Mouse (Mus musculus): ENCODE measurements around the gene Smarcd1. TPM values are rescaled to one million over a fixed set of nuclear protein-coding genes. Genes with fewer than 3 reads are reported as not detected.
A peak's percentile ranks its signal among the peaks of the same experiment; 100 is the strongest.
"Not testable (repeated sequence)": the region's sequence is repeated elsewhere in the genome, so short reads cannot be mapped to it uniquely, and the experiment has no call there.

Smarcd1 gene
- polyA plus RNA-seq, 1 experiment from 2014 or later, result 7.1 TPM

DNA sequence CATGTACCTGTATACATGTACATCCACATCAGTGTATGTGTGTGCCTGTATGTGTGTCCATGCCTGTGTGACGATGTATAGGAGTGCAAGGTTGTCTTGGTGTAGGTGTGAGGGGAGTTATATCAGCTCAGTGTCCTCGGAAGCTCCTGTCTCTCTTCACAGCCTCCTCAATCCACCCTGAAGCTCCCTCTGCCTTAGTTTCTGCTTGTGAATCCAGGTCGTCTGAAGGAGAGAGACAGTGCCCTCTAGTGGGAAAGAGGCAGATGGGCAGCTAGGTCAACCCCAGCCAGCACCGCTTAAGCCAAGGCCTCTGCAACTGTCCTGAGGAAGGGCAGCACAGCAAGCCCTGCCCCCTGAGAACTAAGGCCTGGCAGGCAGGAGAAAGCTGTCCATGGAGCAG lies 13.2 kb upstream of the Smarcd1 start:
- Histone ChIP-seq H3K4me1 (replicated peaks) (peaks cover 7% of the 10 kb centered on the region), H3K4me2 (no peak overlapping the region), H3K27me3 (peaks cover 42% of the 10 kb centered on the region), H3K36me3 (no peaks in the 10 kb centered on the region), H3K9ac (no peak overlapping the region), H3K9me3 (replicated peaks) (no peaks in the 10 kb centered on the region), H3K4me3 (replicated peaks) (no peak overlapping the region), H3K27ac (no peak overlapping the region)
- ATAC-seq (ENCODE audit: low read depth), result no peak
- no peak for DNase-seq
- 7% methylated on average over 4 of the region's 4 CpGs for WGBS (ENCODE audit: insufficient replicate concordance)

DNA sequence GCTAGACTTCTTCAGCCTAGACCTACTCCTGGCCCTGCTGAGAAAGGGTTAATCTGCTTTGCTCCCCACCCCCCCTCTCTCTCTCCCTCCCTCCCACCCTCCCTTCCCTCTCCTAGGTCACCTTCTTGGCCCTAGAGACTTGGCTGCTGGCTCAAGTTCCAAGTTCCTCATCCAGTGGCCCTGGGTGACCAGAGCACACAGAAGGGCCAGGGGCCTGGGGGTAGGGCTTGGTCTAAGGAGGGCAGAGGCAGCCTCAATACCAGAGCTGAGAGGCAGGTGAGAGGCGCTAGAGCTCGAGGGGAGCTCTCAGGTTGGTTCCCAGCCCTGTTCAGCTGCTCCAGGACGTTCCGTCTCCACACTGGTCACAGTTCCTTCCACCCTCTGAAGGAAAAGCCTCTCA lies 11.0 kb upstream of the Smarcd1 start:
- H3K27ac ChIP-seq, result no peak overlapping the region
- no peak overlapping the region for H3K4me2 ChIP-seq
- H3K4me3 ChIP-seq (replicated peaks), result no peak overlapping the region
- WGBS (ENCODE audit: insufficient replicate concordance), result 24% methylated on average over 4 of the region's 4 CpGs
- peaks cover 53% of the 10 kb centered on the region for H3K27me3 ChIP-seq
- H3K9ac ChIP-seq, result no peak overlapping the region
- DNase-seq, result no peak
- peaks cover 7% of the 10 kb centered on the region for H3K4me1 ChIP-seq (replicated peaks)
- H3K9me3 ChIP-seq (replicated peaks), result no peaks in the 10 kb centered on the region
- H3K36me3 ChIP-seq, result no peaks in the 10 kb centered on the region
- no peak for ATAC-seq (ENCODE audit: low read depth)

DNA sequence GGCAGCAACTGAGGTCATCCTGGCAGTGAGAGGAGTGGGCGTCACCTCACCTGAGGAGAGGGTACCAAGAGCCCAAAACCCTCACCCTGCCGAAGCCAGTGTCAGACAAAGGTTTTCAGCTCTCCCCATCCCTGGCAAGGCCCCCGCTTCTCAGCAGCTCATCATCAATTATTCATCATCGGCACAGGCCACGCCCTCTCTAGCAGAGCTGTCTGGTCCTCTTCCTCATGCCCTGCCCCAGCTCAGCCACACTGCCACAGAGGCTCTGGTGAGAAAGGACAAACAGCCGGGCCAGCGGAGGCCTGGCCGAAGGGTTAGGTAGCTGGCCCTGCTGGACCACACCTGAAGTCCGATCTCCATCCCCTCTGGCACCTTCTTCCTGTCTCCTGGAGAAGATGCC lies 10.0 kb upstream of the Smarcd1 start:
- Histone ChIP-seq H3K4me1 (replicated peaks) (peaks cover 7% of the 10 kb centered on the region), H3K9me3 (replicated peaks) (no peaks in the 10 kb centered on the region), H3K4me2 (no peak overlapping the region), H3K4me3 (replicated peaks) (no peak overlapping the region), H3K27me3 (peaks cover 55% of the 10 kb centered on the region), H3K27ac (no peak overlapping the region), H3K9ac (no peak overlapping the region), H3K36me3 (no peaks in the 10 kb centered on the region)
- DNase-seq, result no peak
- no peak for ATAC-seq (ENCODE audit: low read depth)
- 38% methylated on average over 9 of the region's 9 CpGs for WGBS (ENCODE audit: insufficient replicate concordance)

DNA sequence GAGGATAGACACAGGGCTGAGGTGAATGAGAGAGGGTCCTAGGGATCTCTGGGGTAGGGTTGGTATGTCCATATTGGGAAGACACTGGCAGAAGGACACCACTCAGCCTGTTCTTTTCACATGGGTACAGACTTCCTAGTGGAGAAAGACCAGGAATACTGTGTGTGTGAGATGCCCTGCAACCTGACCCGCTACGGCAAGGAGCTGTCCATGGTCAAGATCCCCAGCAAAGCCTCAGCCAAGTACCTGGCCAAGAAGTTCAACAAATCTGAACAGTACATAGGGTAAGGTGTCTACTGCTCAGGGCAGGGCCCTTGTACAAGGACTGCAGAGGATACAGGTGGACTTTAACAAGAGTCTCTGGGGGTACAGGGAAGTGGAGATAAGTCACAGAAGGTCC lies 4.6 kb upstream of the Smarcd1 start:
- H3K27ac ChIP-seq, result no peak overlapping the region
- H3K9me3 ChIP-seq (replicated peaks), result no peaks in the 10 kb centered on the region
- no peak overlapping the region for H3K9ac ChIP-seq
- peaks cover 32% of the 10 kb centered on the region for H3K4me1 ChIP-seq (replicated peaks)
- 17% methylated on average over 2 of the region's 2 CpGs for WGBS (ENCODE audit: insufficient replicate concordance)
- no peak overlapping the region for H3K4me3 ChIP-seq (replicated peaks)
- no peak for ATAC-seq (ENCODE audit: low read depth)
- no peak overlapping the region for H3K4me2 ChIP-seq
- H3K27me3 ChIP-seq, result peaks cover 34% of the 10 kb centered on the region
- DNase-seq, result no peak
- H3K36me3 ChIP-seq, result no peaks in the 10 kb centered on the region

- Histone ChIP-seq H3K4me2 (no peak overlapping the region), H3K4me1 (replicated peaks) (peaks cover 37% of the 10 kb centered on the region), H3K9ac (no peak overlapping the region), H3K27me3 (peaks cover 28% of the 10 kb centered on the region), H3K4me3 (replicated peaks) (no peak overlapping the region), H3K36me3 (no peaks in the 10 kb centered on the region), H3K27ac (no peak overlapping the region), H3K9me3 (replicated peaks) (no peaks in the 10 kb centered on the region)
- WGBS (ENCODE audit: insufficient replicate concordance), result 32% methylated on average over 20 of the region's 20 CpGs
- DNase-seq (no peak), ATAC-seq (ENCODE audit: low read depth) (no peak)
Observed at GRCm38 (mm10) chr15:99698533-99699085, 3.3 kb upstream of the Smarcd1 start.

DNA sequence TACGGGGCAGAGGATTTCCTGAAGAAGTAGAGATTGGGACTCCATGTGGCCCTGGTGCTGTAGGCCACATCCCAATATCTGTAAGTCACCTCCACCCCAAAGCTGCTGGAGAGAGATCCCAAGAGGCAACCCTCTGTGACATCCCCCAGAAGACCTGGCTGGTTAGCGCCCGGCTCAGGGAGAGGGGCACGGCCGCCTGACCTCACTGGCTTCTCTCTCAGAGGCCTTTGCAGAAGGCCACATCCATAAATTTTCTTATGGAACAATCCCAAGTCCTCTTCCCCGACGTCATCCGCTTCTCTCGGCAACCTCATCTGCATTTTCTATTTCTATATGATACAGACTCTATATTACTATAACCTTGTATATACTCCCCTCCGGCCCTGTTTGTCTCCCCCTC lies 2.2 kb upstream of the Smarcd1 start:
- DNase-seq, result no peak
- 84% methylated on average over 10 of the region's 10 CpGs for WGBS (ENCODE audit: insufficient replicate concordance)
- no peak overlapping the region for H3K27ac ChIP-seq

GRCm38 (mm10) chr15:99700219-99701106 lies 1.5 kb upstream of the Smarcd1 start:
- Histone ChIP-seq H3K27ac (no peak overlapping the region), H3K4me3 (replicated peaks) (no peak overlapping the region), H3K9ac (no peak overlapping the region), H3K4me2 (no peak overlapping the region), H3K9me3 (replicated peaks) (no peaks in the 10 kb centered on the region), H3K27me3 (peaks cover 17% of the 10 kb centered on the region), H3K4me1 (replicated peaks) (peaks cover 50% of the 10 kb centered on the region), H3K36me3 (peaks cover 7% of the 10 kb centered on the region)
- no peak for ATAC-seq (ENCODE audit: low read depth)
- WGBS (ENCODE audit: insufficient replicate concordance), result 74% methylated on average over 18 of the region's 18 CpGs
- no peak for DNase-seq

More for the DNA sequence above, 2.2 kb upstream of the Smarcd1 start:
- Histone ChIP-seq H3K9ac (no peak overlapping the region), H3K4me2 (no peak overlapping the region), H3K4me3 (replicated peaks) (no peak overlapping the region), H3K27me3 (peaks cover 21% of the 10 kb centered on the region), H3K9me3 (replicated peaks) (no peaks in the 10 kb centered on the region), H3K36me3 (peaks cover 7% of the 10 kb centered on the region), H3K4me1 (replicated peaks) (peaks cover 47% of the 10 kb centered on the region)
- no peak for ATAC-seq (ENCODE audit: low read depth)

GRCm38 (mm10) chr15:99701640-99701998 lies 310 bp upstream of the Smarcd1 start:
- 33% methylated on average over 16 of the region's 16 CpGs for WGBS (ENCODE audit: insufficient replicate concordance)
- H3K27ac ChIP-seq; DNase-seq; ATAC-seq (ENCODE audit: low read depth); H3K9me3 ChIP-seq (replicated peaks): not testable (repeated sequence)
- H3K36me3 ChIP-seq, result peaks cover 12% of the 10 kb centered on the region
- H3K4me2 ChIP-seq, result peak overlapping the region; percentile 72
- peaks cover 12% of the 10 kb centered on the region for H3K27me3 ChIP-seq
- H3K4me3 ChIP-seq (replicated peaks), result peak overlapping the region; percentile 90
- H3K4me1 ChIP-seq (replicated peaks), result peaks cover 50% of the 10 kb centered on the region
- H3K9ac ChIP-seq, result peak overlapping the region; percentile 95

GRCm38 (mm10) chr15:99703104-99703503 lies 1.2 kb downstream of the Smarcd1 start:
- peak overlapping the region; percentile 92; the same call in 1 of the 2 replicates for H3K27ac ChIP-seq
- H3K4me1 ChIP-seq (replicated peaks), result peaks cover 50% of the 10 kb centered on the region
- no peaks in the 10 kb centered on the region for H3K9me3 ChIP-seq (replicated peaks)
- WGBS (ENCODE audit: insufficient replicate concordance), result 76% methylated on average over 9 of the region's 9 CpGs
- peak overlapping the region; percentile 72 for H3K4me2 ChIP-seq
- H3K9ac ChIP-seq, result peak overlapping the region; percentile 95
- peak overlapping the region; percentile 90 for H3K4me3 ChIP-seq (replicated peaks)
- H3K36me3 ChIP-seq, result peaks cover 26% of the 10 kb centered on the region
- ATAC-seq (ENCODE audit: low read depth) (no peak), DNase-seq (no peak)
- H3K27me3 ChIP-seq, result no peaks in the 10 kb centered on the region

GRCm38 (mm10) chr15:99703676-99704040 lies 1.7 kb downstream of the Smarcd1 start:
- ATAC-seq (ENCODE audit: low read depth) (no peak), DNase-seq (no peak)
- WGBS (ENCODE audit: insufficient replicate concordance), result 79% methylated on average over 5 of the region's 5 CpGs
- no peak overlapping the region for H3K27ac ChIP-seq
- H3K4me3 ChIP-seq (replicated peaks), result no peak overlapping the region
- H3K4me1 ChIP-seq (replicated peaks), result peaks cover 47% of the 10 kb centered on the region
- H3K36me3 ChIP-seq, result peaks cover 32% of the 10 kb centered on the region
- no peak overlapping the region for H3K4me2 ChIP-seq
- H3K9me3 ChIP-seq (replicated peaks), result no peaks in the 10 kb centered on the region
- no peak overlapping the region for H3K9ac ChIP-seq
- H3K27me3 ChIP-seq, result no peaks in the 10 kb centered on the region

DNA sequence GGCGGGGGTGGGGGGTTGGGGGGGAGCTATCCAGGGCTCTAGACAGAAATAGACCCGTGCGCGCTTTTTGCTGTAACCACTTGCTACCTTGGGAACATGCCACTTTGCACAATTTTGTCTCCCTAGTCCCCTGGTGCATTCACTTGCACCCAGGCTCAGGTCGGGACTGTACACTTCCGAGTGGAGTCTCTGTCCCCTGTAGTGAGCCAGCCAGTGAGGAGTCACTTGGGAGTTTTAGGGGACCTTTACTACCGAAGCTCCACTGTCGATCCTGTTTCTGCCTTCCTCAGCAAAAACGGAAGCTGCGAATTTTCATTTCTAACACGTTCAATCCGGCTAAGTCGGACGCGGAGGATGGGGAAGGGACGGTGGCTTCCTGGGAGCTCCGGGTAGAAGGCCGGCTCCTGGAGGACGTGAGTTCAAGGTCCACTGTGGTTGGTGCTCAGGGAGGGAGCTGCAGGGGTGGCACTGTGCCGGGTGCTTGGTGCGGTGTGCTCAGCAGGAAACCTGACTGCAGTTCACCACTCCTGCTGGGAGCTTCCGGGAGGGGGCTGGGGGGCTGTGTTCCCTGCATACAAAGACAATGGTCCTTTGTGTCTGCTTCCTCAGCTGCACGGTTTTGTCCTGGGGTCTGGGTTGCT lies 2.2 kb downstream of the Smarcd1 start:
- no peak for DNase-seq
- Histone ChIP-seq H3K4me1 (replicated peaks) (peaks cover 43% of the 10 kb centered on the region), H3K27ac (no peak overlapping the region), H3K9ac (no peak overlapping the region), H3K4me2 (0 out of 2 replicates have a peak overlapping the region, but pooled peaks have one; percentile 12), H3K9me3 (replicated peaks) (no peaks in the 10 kb centered on the region), H3K27me3 (no peaks in the 10 kb centered on the region), H3K36me3 (peaks cover 37% of the 10 kb centered on the region), H3K4me3 (replicated peaks) (no peak overlapping the region)
- ATAC-seq (ENCODE audit: low read depth), result no peak
- WGBS (ENCODE audit: insufficient replicate concordance), result 61% methylated on average over 23 of the region's 23 CpGs

Measured in liver, embryonic 13.5 days (tissue).